Mouse (Mus musculus): ENCODE results near the gene Serpinf1. TPM values are rescaled to one million over a fixed set of nuclear protein-coding genes. Genes with fewer than 3 reads are reported as not detected.

Gene Serpinf1
- polyA plus RNA-seq, 1 experiment from 2014 or later, result 38.7 TPM

DNA sequence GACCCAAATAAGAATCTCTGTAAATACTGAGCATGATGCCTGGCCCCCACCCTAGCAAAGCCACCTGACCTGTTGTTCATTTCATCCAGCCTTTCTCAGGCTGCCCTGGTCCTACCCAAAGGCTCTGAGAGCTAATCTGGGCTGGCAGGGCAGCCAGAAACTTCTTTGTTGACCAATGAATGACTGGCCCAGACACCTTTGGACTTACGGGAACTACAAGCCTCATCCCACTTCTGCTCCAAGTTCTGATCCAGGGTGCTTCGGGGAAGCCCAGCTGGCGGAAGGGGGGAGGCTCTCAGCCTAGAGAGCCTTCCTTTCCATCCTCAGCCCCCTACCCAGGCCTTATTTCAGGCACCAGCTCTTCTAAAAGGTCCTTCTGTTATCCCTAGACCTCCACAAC, 16.3 kb upstream of the Serpinf1 start:
- Histone ChIP-seq H3K4me1 (ENCODE audit: control insufficient read depth, insufficient read depth, low read length) (peaks cover 9% of the 10 kb centered on the region), H3K9ac (ENCODE audit: low read depth, low read length) (peak overlapping the region; percentile 34), H3K9me3 (ENCODE audit: control insufficient read depth, low read length) (no peaks in the 10 kb centered on the region), H3K4me3 (ENCODE audit: low read length) (no peak overlapping the region), H3K27me3 (replicated peaks; ENCODE audit: control insufficient read depth, insufficient read depth, low read length) (no peaks in the 10 kb centered on the region), H3K4me2 (ENCODE audit: low read depth, low read length) (peak overlapping the region; percentile 29; the same call in 1 of the 2 replicates), H3K36me3 (ENCODE audit: control insufficient read depth, insufficient read depth, low read length) (no peaks in the 10 kb centered on the region; the same call in 1 of the 2 replicates), H3K27ac (ENCODE audit: low read length) (no peak overlapping the region)
- WGBS, result 79% methylated on average over 3 of the region's 3 CpGs
- 0 out of 2 replicates have a peak, but pooled peaks have one; percentile 25 for ATAC-seq

DNA sequence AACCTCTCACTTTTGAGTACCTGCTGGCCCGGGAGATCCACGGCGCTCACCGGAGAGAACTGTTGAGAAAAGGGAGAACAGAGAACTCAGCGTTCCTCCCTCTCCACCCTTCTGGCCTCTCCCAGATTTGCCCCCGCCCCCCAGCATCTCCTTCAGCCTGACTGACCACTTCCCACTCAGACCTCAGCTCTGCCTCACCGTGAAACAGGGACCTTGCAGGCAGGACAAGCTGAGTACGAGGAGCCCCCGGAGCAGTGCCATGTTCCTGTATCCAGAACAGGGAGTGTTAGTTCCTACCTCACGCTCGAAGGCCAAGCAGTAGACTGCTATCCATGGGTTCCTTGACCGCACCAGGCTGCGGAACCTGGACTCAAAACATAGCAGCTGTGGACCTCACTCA, 15.7 kb upstream of the Serpinf1 start:
- H3K9ac ChIP-seq (ENCODE audit: low read depth, low read length), result no peak overlapping the region
- no peak overlapping the region for H3K4me2 ChIP-seq (ENCODE audit: low read depth, low read length)
- no peaks in the 10 kb centered on the region for H3K27me3 ChIP-seq (replicated peaks; ENCODE audit: control insufficient read depth, insufficient read depth, low read length)
- no peak for ATAC-seq
- no peak overlapping the region for H3K4me3 ChIP-seq (ENCODE audit: low read length)
- WGBS, result 79% methylated on average over 11 of the region's 13 CpGs
- H3K36me3 ChIP-seq (ENCODE audit: control insufficient read depth, insufficient read depth, low read length), result no peaks in the 10 kb centered on the region; the same call in 1 of the 2 replicates
- no peaks in the 10 kb centered on the region for H3K9me3 ChIP-seq (ENCODE audit: control insufficient read depth, low read length)
- H3K27ac ChIP-seq (ENCODE audit: low read length), result no peak overlapping the region
- H3K4me1 ChIP-seq (ENCODE audit: control insufficient read depth, insufficient read depth, low read length), result peaks cover 9% of the 10 kb centered on the region

GRCm38 (mm10) chr11:75434138-75434537, 11.6 kb upstream of the Serpinf1 start:
- H3K4me2 ChIP-seq (ENCODE audit: low read depth, low read length), result no peak overlapping the region
- no peaks in the 10 kb centered on the region for H3K9me3 ChIP-seq (ENCODE audit: control insufficient read depth, low read length)
- H3K27me3 ChIP-seq (replicated peaks; ENCODE audit: control insufficient read depth, insufficient read depth, low read length), result no peaks in the 10 kb centered on the region
- WGBS, result 88% methylated on average over 5 of the region's 5 CpGs
- H3K9ac ChIP-seq (ENCODE audit: low read depth, low read length), result no peak overlapping the region
- H3K36me3 ChIP-seq (ENCODE audit: control insufficient read depth, insufficient read depth, low read length), result no peaks in the 10 kb centered on the region
- ATAC-seq, result no peak
- H3K4me1 ChIP-seq (ENCODE audit: control insufficient read depth, insufficient read depth, low read length), result peaks cover 5% of the 10 kb centered on the region; the same call in 1 of the 2 replicates
- no peak overlapping the region for H3K27ac ChIP-seq (ENCODE audit: low read length)
- H3K4me3 ChIP-seq (ENCODE audit: low read length), result no peak overlapping the region

GRCm38 (mm10) chr11:75431307-75431706, 8.8 kb upstream of the Serpinf1 start:
- no peaks in the 10 kb centered on the region for H3K4me1 ChIP-seq (ENCODE audit: control insufficient read depth, insufficient read depth, low read length)
- no peak overlapping the region for H3K4me2 ChIP-seq (ENCODE audit: low read depth, low read length)
- H3K27me3 ChIP-seq (replicated peaks; ENCODE audit: control insufficient read depth, insufficient read depth, low read length), result no peaks in the 10 kb centered on the region
- H3K27ac ChIP-seq (ENCODE audit: low read length), result no peak overlapping the region
- H3K4me3 ChIP-seq (ENCODE audit: low read length), result no peak overlapping the region
- no peak for ATAC-seq
- H3K9ac ChIP-seq (ENCODE audit: low read depth, low read length), result no peak overlapping the region
- 80% methylated on average over 11 of the region's 11 CpGs for WGBS
- H3K36me3 ChIP-seq (ENCODE audit: control insufficient read depth, insufficient read depth, low read length), result no peaks in the 10 kb centered on the region
- H3K9me3 ChIP-seq (ENCODE audit: control insufficient read depth, low read length), result no peaks in the 10 kb centered on the region

DNA sequence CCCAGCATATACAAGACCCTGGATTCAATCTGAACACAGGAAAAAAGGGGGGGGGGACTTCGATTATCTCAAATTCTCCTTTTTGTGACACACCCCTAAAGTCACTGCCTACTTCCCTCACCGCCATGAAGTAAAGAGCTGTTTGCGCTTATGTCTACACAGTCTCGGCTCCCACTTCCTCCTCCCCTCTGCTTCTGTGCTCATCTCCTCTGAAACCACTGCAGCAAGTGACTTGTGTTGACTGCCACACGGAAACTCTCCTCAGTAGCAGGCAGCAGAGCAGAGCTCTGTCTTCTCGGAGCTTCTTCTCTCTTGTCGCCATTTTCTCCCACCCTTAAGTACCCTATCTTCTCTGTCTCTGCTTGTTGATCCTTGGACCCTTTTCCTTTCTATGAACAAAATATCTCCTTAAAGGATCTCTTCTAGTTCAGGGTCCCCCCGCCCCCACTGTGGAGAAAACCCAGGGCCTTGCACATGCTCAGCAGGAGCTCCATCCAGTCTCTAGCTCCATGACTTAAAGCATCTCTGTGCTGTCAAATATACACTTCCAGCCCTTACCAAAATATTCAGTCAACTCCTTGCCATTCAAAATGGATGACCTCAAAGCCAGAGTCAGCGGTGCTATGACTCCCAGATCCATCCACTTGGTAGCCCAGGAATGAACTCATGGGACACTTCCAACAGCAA, 6.7 kb upstream of the Serpinf1 start:
- H3K4me1 ChIP-seq (ENCODE audit: control insufficient read depth, insufficient read depth, low read length), result no peaks in the 10 kb centered on the region; the same call in 1 of the 2 replicates
- no peak overlapping the region for H3K4me3 ChIP-seq (ENCODE audit: low read length)
- H3K27ac ChIP-seq (ENCODE audit: low read length), result no peak overlapping the region
- no peaks in the 10 kb centered on the region for H3K9me3 ChIP-seq (ENCODE audit: control insufficient read depth, low read length)
- H3K27me3 ChIP-seq (replicated peaks; ENCODE audit: control insufficient read depth, insufficient read depth, low read length), result no peaks in the 10 kb centered on the region
- H3K4me2 ChIP-seq (ENCODE audit: low read depth, low read length), result no peak overlapping the region
- H3K36me3 ChIP-seq (ENCODE audit: control insufficient read depth, insufficient read depth, low read length), result no peaks in the 10 kb centered on the region
- ATAC-seq, result no peak
- WGBS, result 73% methylated on average over 9 of the region's 9 CpGs
- no peak overlapping the region for H3K9ac ChIP-seq (ENCODE audit: low read depth, low read length)

GRCm38 (mm10) chr11:75424459-75424858, 2.0 kb upstream of the Serpinf1 start:
- Histone ChIP-seq H3K27me3 (replicated peaks; ENCODE audit: control insufficient read depth, insufficient read depth, low read length) (no peaks in the 10 kb centered on the region), H3K4me3 (ENCODE audit: low read length) (no peak overlapping the region), H3K9me3 (ENCODE audit: control insufficient read depth, low read length) (no peaks in the 10 kb centered on the region), H3K9ac (ENCODE audit: low read depth, low read length) (no peak overlapping the region), H3K36me3 (ENCODE audit: control insufficient read depth, insufficient read depth, low read length) (no peaks in the 10 kb centered on the region), H3K4me1 (ENCODE audit: control insufficient read depth, insufficient read depth, low read length) (peaks cover 3% of the 10 kb centered on the region; the same call in 1 of the 2 replicates), H3K27ac (ENCODE audit: low read length) (0 out of 2 replicates have a peak overlapping the region, but pooled peaks have one; percentile 2), H3K4me2 (ENCODE audit: low read depth, low read length) (no peak overlapping the region)
- peak; percentile 85 for ATAC-seq
- 80% methylated on average over 3 of the region's 3 CpGs for WGBS

- no peak for ATAC-seq
- H3K9me3 ChIP-seq (ENCODE audit: control insufficient read depth, low read length), result no peaks in the 10 kb centered on the region
- no peak overlapping the region for H3K4me3 ChIP-seq (ENCODE audit: low read length)
- no peak overlapping the region for H3K27ac ChIP-seq (ENCODE audit: low read length)
- H3K9ac ChIP-seq (ENCODE audit: low read depth, low read length), result no peak overlapping the region
- H3K4me2 ChIP-seq (ENCODE audit: low read depth, low read length), result no peak overlapping the region
- no peaks in the 10 kb centered on the region for H3K27me3 ChIP-seq (replicated peaks; ENCODE audit: control insufficient read depth, insufficient read depth, low read length)
- WGBS, result 83% methylated on average over 9 of the region's 9 CpGs
- peaks cover 3% of the 10 kb centered on the region; the same call in 1 of the 2 replicates for H3K4me1 ChIP-seq (ENCODE audit: control insufficient read depth, insufficient read depth, low read length)
- H3K36me3 ChIP-seq (ENCODE audit: control insufficient read depth, insufficient read depth, low read length), result no peaks in the 10 kb centered on the region
Observed at GRCm38 (mm10) chr11:75424033-75424432, 1.5 kb upstream of the Serpinf1 start.

GRCm38 (mm10) chr11:75423091-75423490, 590 bp upstream of the Serpinf1 start:
- 87% methylated on average over 3 of the region's 3 CpGs for WGBS
- no peak for ATAC-seq
- peaks cover 3% of the 10 kb centered on the region; the same call in 1 of the 2 replicates for H3K4me1 ChIP-seq (ENCODE audit: control insufficient read depth, insufficient read depth, low read length)
- H3K27ac ChIP-seq (ENCODE audit: low read length), result no peak overlapping the region
- no peak overlapping the region for H3K9ac ChIP-seq (ENCODE audit: low read depth, low read length)
- H3K4me3 ChIP-seq (ENCODE audit: low read length), result no peak overlapping the region
- H3K9me3 ChIP-seq (ENCODE audit: control insufficient read depth, low read length), result no peaks in the 10 kb centered on the region
- no peaks in the 10 kb centered on the region for H3K36me3 ChIP-seq (ENCODE audit: control insufficient read depth, insufficient read depth, low read length)
- no peak overlapping the region for H3K4me2 ChIP-seq (ENCODE audit: low read depth, low read length)
- no peaks in the 10 kb centered on the region for H3K27me3 ChIP-seq (replicated peaks; ENCODE audit: control insufficient read depth, insufficient read depth, low read length)

GRCm38 (mm10) chr11:75421375-75422012, 1.0 kb downstream of the Serpinf1 start:
- Histone ChIP-seq H3K27me3 (replicated peaks; ENCODE audit: control insufficient read depth, insufficient read depth, low read length) (no peaks in the 10 kb centered on the region), H3K36me3 (ENCODE audit: control insufficient read depth, insufficient read depth, low read length) (no peaks in the 10 kb centered on the region), H3K4me3 (ENCODE audit: low read length) (no peak overlapping the region), H3K27ac (ENCODE audit: low read length) (no peak overlapping the region), H3K4me1 (ENCODE audit: control insufficient read depth, insufficient read depth, low read length) (peaks cover 3% of the 10 kb centered on the region; the same call in 1 of the 2 replicates), H3K9ac (ENCODE audit: low read depth, low read length) (peak overlapping the region; percentile 59), H3K9me3 (ENCODE audit: control insufficient read depth, low read length) (no peaks in the 10 kb centered on the region), H3K4me2 (ENCODE audit: low read depth, low read length) (peak overlapping the region; percentile 39; the same call in 1 of the 2 replicates)
- WGBS, result 61% methylated on average over 6 of the region's 6 CpGs
- 0 out of 2 replicates have a peak, but pooled peaks have one; percentile 29 for ATAC-seq

Measured in intestine, embryonic 16.5 days (tissue).